Mouse (Mus musculus) forebrain, embryonic 11.5 days (tissue): ENCODE data around the gene Slc2a3. TPM values are rescaled to one million over a fixed set of nuclear protein-coding genes. Genes with fewer than 3 reads are reported as not detected.
"Not testable (repeated sequence)": the region's sequence is repeated elsewhere in the genome, so short reads cannot be mapped to it uniquely, and the experiment has no call there.

ENCODE experiments used
- ATAC-seq: fragments of 200-750 bp; cut with Nextera tagmentation; replicated peaks from 2 replicates; pipeline ENCODE4 v1.8.0; 2017; ENCODE audit warnings: moderate TSS enrichment; ENCODE audit not compliant: low FRiP score
- DNase-seq: peaks from one replicate; pipeline ENCODE4 v3.0.0-alpha.2; 2017; ENCODE audit warnings: low spot score
- H3K27ac ChIP-seq: fragments of 300-500 bp; sonication (generic); 2 replicates; pipeline ENCODE4 v1.5.1; 2014; ENCODE audit warnings: low read depth, low read length
- H3K27me3 ChIP-seq: fragments of 300-500 bp; sonication (generic); 2 replicates; pipeline ENCODE4 v1.6.1; 2014; ENCODE audit warnings: mild to moderate bottlenecking, low read length, mixed read lengths; ENCODE audit not compliant: control insufficient read depth, insufficient read depth
- H3K36me3 ChIP-seq: fragments of 300-500 bp; sonication (generic); 2 replicates; pipeline ENCODE4 v1.6.1; 2014; ENCODE audit warnings: mild to moderate bottlenecking, low read length, moderate library complexity, mixed read lengths; ENCODE audit not compliant: control insufficient read depth, insufficient read depth
- H3K4me1 ChIP-seq: fragments of 300-500 bp; sonication (generic); replicated peaks from 2 replicates; pipeline ENCODE4 v1.6.1; 2014; ENCODE audit warnings: low read length, mixed read lengths; ENCODE audit not compliant: control insufficient read depth, insufficient read depth
- H3K4me2 ChIP-seq: fragments of 300-500 bp; sonication (generic); 2 replicates; pipeline ENCODE4 v1.6.1; 2014; ENCODE audit warnings: low read depth, mild to moderate bottlenecking, low read length, moderate library complexity, mixed read lengths; ENCODE audit not compliant: severe bottlenecking
- H3K4me3 ChIP-seq: fragments of 300-500 bp; sonication (generic); 2 replicates; pipeline ENCODE4 v1.5.1; 2014; ENCODE audit warnings: low read depth, low read length
- H3K9ac ChIP-seq: fragments of 300-500 bp; sonication (generic); 2 replicates; pipeline ENCODE4 v1.6.1; 2014; ENCODE audit warnings: low read length
- H3K9me3 ChIP-seq: fragments of 300-500 bp; sonication (generic); 2 replicates; pipeline ENCODE4 v1.6.1; 2016; ENCODE audit warnings: low read length, mixed read lengths; ENCODE audit not compliant: control insufficient read depth
- WGBS: fragments of 180-500 bp; shearing (Covaris S2); extraction: QIAGEN DNeasy Blood & Tissue Kit; methylation state at CpG from one replicate; pipeline ENCODE4 v1.1.7; 2014; 5-methylcytosine and 5-hydroxymethylcytosine counted together
- polyA plus RNA-seq: library from polyadenylated mRNA; unstranded; fragments of >200 nt; fragmentation: Nextera tagmentation; extraction: Ambion mirVana; gene quantifications from 2 replicates; pipeline ENCODE4 v1.2.1, GENCODE M21; 2014

Slc2a3 gene
- polyA plus RNA-seq, 1 experiment from 2014 or later = 30.3 TPM

- Histone ChIP-seq H3K4me2 (no peak overlapping the region), H3K9ac (no peak overlapping the region), H3K9me3 (no peaks in the 10 kb centered on the region), H3K36me3 (no peaks in the 10 kb centered on the region), H3K27me3 (peaks cover 9% of the 10 kb centered on the region), H3K4me3 (no peak overlapping the region), H3K27ac (no peak overlapping the region), H3K4me1 (peaks cover 4% of the 10 kb centered on the region; the same call in 1 of the 2 replicates)
- 22% methylated on average over 10 of the region's 10 CpGs for WGBS
- ATAC-seq (no peak), DNase-seq (no peak)
These were observed 56.8 kb downstream of the Slc2a3 start for GRCm38 (mm10) chr6:122744505-122745249.

- DNase-seq = no peak
- H3K4me1 ChIP-seq = peaks cover 4% of the 10 kb centered on the region; the same call in 1 of the 2 replicates
- H3K27me3 ChIP-seq = peaks cover 9% of the 10 kb centered on the region
- no peak overlapping the region for H3K4me3 ChIP-seq
- no peak overlapping the region for H3K27ac ChIP-seq
- H3K4me2 ChIP-seq = no peak overlapping the region
- no peak overlapping the region for H3K9ac ChIP-seq
- WGBS = 16% methylated on average over 11 of the region's 11 CpGs
- H3K36me3 ChIP-seq = no peaks in the 10 kb centered on the region
- H3K9me3 ChIP-seq = no peaks in the 10 kb centered on the region
- no peak for ATAC-seq
These were observed 58.1 kb downstream of the Slc2a3 start for GRCm38 (mm10) chr6:122743353-122743752.

DNA sequence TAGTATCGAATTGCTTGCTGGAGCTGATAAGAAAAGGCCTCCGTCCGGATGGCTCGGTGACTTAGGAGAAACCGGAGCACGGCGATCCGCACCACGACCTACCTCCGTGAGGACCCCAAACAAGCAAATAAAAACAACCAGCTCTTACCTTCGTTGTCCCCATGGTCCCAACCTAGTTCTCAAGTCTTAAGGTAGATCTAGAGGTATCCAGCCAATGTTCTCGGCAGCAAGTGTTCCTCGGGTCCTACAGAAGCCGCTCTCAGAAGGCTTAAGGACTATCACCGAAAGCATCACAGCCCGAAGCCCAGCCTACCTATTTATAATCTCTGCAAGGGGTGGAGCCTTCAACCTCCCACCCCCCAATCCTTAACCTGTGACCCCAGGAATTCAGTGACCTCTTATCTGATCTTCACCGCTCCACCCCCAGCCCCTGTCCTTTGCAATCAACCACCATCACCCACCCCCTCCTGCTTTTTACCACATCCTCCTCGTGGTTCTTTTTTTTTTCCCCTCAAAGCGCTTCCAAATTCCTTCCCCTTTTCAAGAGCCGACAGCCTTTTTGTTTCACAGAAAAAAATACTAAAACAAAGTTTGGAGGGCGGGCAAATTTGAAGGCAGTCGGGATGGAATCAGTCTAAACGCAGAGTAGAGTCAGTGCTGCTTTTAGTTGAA is 59.1 kb downstream of the Slc2a3 start:
- ATAC-seq (peak; percentile 45; the same call in 1 of the 2 replicates), DNase-seq (no peak)
- peak overlapping the region; percentile 59 for H3K9ac ChIP-seq
- peak overlapping the region; percentile 71 for H3K4me2 ChIP-seq
- WGBS = under 1% methylated on average over 23 of the region's 23 CpGs
- no peaks in the 10 kb centered on the region for H3K36me3 ChIP-seq
- peaks cover 4% of the 10 kb centered on the region; the same call in 1 of the 2 replicates for H3K4me1 ChIP-seq
- peak overlapping the region; percentile 41 for H3K4me3 ChIP-seq
- H3K27me3 ChIP-seq = peaks cover 9% of the 10 kb centered on the region
- no peaks in the 10 kb centered on the region for H3K9me3 ChIP-seq
- H3K27ac ChIP-seq = no peak overlapping the region

DNA sequence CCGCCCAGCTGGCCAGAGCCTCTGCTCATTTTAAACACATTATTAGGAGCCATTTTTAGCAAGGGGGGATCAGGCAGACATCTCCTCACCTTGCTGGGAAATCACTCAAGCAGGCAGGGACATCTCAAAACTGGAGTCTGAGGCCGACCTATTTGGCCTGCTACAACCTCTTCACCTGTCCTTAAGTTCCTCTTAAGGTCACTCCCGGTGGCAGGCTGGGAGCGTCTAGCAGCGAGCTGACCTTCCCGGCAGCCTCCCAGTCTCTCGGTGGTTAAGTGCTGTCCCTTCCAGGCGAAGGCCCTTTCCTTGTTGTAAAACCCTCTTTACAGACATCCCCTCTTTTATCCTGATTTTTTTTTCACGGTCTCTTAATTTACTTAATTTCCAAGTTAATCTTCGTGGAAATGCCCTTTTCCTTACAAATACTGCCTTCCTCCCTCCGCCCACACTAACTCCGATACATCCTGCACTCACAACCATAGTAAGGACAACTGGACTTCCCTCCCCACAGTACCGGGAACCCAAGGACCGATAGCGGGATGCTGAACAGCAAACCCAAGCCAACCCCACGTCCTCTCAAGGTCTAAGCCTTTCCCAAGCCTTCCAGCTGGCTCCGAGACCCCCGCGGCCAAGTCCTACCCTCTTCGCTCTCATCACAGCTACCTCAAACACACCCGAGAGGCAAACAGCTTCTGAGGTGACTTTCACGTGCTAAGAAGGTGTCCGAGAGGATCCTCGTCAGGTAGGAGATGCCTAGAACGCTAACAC is 59.8 kb downstream of the Slc2a3 start:
- peak overlapping the region; percentile 41 for H3K4me3 ChIP-seq
- WGBS = 2% methylated on average over 25 of the region's 25 CpGs
- H3K4me1 ChIP-seq = peaks cover 4% of the 10 kb centered on the region; the same call in 1 of the 2 replicates
- peak overlapping the region; percentile 71 for H3K4me2 ChIP-seq
- no peaks in the 10 kb centered on the region for H3K9me3 ChIP-seq
- peak overlapping the region; percentile 59 for H3K9ac ChIP-seq
- no peak overlapping the region for H3K27ac ChIP-seq
- DNase-seq (peak; percentile 61), ATAC-seq (no peak)
- peaks cover 9% of the 10 kb centered on the region for H3K27me3 ChIP-seq
- no peaks in the 10 kb centered on the region for H3K36me3 ChIP-seq

- H3K4me3 ChIP-seq = no peak overlapping the region
- no peaks in the 10 kb centered on the region for H3K36me3 ChIP-seq
- H3K9me3 ChIP-seq = no peaks in the 10 kb centered on the region
- 10% methylated on average over 8 of the region's 8 CpGs for WGBS
- H3K4me2 ChIP-seq = peak overlapping the region; percentile 31; the same call in 1 of the 2 replicates
- H3K9ac ChIP-seq = no peak overlapping the region
- ATAC-seq = peak; percentile 67
- peaks cover 4% of the 10 kb centered on the region; the same call in 1 of the 2 replicates for H3K4me1 ChIP-seq
- H3K27ac ChIP-seq = no peak overlapping the region
- peak; percentile 84 for DNase-seq
- H3K27me3 ChIP-seq = peaks cover 9% of the 10 kb centered on the region
These were observed 61.5 kb downstream of the Slc2a3 start for GRCm38 (mm10) chr6:122739952-122740351.

- Histone ChIP-seq H3K4me1 (peaks cover 3% of the 10 kb centered on the region; the same call in 1 of the 2 replicates), H3K9me3 (no peaks in the 10 kb centered on the region), H3K4me2 (no peak overlapping the region), H3K4me3 (no peak overlapping the region), H3K36me3 (no peaks in the 10 kb centered on the region), H3K27ac (no peak overlapping the region), H3K9ac (no peak overlapping the region), H3K27me3 (no peaks in the 10 kb centered on the region)
- DNase-seq (peak; percentile 77), ATAC-seq (peak; percentile 36; the same call in 1 of the 2 replicates)
- 36% methylated on average over 2 of the region's 2 CpGs for WGBS
These were observed 81.5 kb downstream of the Slc2a3 start for GRCm38 (mm10) chr6:122719942-122720341.

- not testable (repeated sequence) for H3K9me3 ChIP-seq, H3K36me3 ChIP-seq, ATAC-seq, H3K4me2 ChIP-seq, DNase-seq, H3K4me3 ChIP-seq, H3K4me1 ChIP-seq, H3K27me3 ChIP-seq, H3K9ac ChIP-seq, H3K27ac ChIP-seq
- 91% methylated on average over 1 of the region's 1 CpGs for WGBS
These were observed 83.2 kb downstream of the Slc2a3 start for GRCm38 (mm10) chr6:122718224-122718623.

- Histone ChIP-seq H3K36me3 (no peaks in the 10 kb centered on the region), H3K4me1 (peaks cover 4% of the 10 kb centered on the region; the same call in 1 of the 2 replicates), H3K27me3 (no peaks in the 10 kb centered on the region), H3K4me3 (no peak overlapping the region), H3K4me2 (no peak overlapping the region), H3K9me3 (no peaks in the 10 kb centered on the region), H3K9ac (no peak overlapping the region), H3K27ac (no peak overlapping the region)
- ATAC-seq (no peak), DNase-seq (no peak)
- WGBS = 2% methylated on average over 4 of the region's 4 CpGs
These were observed 85.6 kb downstream of the Slc2a3 start for GRCm38 (mm10) chr6:122715886-122716285.
